Mouse (Mus musculus) urinary bladder, adult 18-20 months (tissue): ENCODE measurements around the gene Nme6.

Experiments used
- DNase-seq, 2 experiments: peaks; one replicate each; pipeline ENCODE4 v3.0.0; 2022; ENCODE audit warnings: low spot score in 2 of 2, mixed read lengths in 2 of 2

The Nme6 gene

DNA sequence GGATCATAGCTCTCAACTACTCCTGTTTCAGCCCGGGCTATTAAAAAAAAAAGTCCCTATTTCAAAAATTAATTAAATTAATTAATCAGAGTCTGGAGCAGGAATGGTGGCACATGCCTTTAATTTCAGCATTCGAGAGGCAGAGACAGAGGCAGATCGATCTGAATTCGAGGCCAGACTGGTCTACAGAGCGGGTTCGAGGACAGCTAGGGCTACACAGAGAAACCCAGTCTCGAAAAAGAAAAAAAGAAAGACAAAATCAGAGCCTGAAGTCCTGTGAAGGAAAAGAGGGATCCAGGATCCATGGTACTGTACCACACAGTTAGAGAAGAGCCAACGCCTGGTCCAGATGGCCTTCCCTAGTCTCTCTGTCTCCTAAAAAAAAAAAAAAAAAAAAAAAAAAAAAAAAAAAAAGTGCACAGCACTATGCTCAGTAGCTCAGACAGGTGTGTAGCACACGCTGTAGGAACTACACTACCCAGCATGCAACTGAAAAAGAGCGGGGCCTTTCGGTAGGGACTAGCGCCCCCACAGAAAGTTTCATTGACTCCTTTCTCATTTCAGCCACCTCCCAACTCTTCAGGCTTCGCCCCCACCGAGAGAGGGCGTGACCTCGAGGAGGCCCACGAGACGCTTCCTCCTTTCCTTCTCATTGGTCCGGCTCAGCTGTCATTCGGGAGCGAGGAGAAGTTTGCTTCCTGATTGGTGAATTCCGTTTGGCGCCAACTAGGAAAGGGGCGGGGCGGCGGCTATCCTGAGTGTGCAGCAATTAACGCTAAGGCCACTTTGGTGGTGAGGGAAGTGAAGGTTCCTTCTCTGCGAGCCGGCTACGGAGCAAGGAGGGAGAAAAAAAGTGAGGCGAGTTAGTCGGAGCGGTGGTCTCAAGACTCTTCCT is 42.5 kb downstream of the Nme6 start, which contains the start of gene Cdc25a:
Gene Cdc25a (plus strand): TSS at position 783 of the 895 bp plus-strand sequence.
- DNase-seq: peak; percentile 92 to 97

DNA sequence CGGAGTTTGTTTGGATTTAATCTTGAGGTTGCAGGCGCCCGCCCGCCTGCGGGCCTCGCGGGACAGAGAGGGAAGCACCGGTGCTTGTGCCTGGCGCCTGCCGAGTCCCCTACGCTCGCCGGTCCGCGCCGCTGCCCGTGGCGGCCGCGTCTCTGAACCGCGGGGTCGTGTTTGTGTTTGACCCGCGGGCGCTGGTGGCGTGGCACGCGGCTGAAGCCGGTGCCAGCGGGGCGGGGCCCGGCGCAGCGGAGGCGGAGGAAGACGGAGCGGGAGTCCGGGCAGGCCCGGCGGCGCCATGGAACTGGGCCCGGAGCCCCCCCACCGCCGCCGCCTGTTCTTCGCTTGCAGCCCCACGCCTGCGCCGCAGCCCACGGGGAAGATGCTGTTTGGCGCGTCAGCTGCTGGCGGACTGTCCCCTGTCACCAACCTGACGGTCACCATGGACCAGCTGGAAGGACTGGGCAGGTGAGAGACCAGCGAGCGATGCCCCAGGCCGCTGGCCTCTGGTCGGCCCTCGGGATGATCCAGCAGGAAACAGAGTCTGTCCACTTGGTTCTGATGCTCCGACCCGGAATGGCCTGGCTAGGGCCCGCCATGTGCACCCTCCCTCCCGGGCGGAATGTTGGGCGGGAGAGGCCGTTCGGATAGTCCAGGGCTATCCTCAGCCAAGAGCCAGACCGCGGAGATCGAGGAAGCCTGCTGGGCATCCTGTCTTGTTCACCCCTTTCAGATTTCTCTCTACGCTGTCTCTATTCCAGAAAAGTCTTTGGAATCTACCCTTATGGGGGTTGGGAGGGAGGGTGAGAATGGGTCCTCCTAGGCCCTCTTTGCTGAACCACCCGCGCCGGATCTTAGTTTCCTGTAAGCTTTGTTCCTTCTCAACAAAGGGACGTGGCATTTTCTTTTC is 43.4 kb downstream of the Nme6 start:
- DNase-seq: peak in 1 of 2 experiments; percentile 43

DNA sequence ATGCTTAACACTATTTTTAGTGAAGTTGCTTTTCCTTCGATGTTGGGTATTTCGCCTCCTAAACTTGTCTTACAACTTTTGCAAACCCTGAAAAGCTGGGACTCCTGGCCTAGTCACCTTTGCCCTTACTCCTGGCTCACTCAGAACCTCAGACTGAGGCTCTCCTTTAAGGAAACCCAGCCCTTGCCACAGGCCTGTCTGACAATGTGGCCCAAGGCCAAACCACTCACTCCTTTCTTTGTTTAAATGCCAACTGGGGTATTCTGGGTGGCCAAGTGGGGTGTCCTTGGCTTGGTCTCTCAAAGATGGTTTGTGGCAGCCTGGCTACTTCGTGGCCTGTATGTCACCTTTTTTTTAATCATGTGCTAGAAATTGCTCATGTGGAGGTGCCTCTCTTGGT is 44.2 kb downstream of the Nme6 start:
- DNase-seq: peak in 1 of 2 experiments; percentile 41

DNA sequence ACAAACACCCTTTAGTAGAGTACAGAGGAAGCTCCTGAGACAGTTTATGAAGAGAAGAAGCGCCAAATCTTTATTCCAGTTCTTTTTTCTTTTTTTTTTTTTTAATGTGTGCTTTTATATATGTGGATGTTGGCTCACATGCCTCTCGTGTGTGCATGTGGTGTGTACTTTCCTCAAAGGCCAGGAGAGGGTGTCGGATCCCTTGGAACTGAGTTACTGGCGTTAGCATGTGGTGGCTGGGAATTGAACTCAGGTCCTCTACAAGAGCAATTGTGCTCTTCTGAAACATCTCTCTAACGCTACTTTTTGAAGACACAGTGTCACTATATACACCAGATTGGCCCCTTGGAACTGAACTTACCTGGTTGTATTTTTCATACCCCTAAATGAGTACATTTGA is 45.1 kb downstream of the Nme6 start:
- DNase-seq: no peak

DNA sequence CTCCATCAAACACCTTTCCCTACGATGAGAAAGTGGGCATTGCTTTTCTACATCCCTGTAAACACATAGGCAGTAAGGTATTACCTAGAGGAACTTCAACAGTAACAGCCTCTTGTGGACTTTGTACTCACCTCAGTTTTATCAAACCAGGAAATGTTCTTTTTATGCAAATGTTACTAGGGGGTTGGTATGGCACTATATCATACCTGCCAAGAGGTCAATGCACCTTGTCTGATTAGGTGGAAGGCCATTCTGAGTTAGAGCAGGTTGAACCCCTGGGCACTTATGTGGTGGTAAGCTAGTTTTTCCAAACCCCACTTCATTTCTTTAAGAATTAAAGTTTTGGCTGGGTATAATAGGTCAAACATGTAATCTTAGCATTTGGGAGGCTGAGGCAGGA is 46.8 kb downstream of the Nme6 start:
- DNase-seq: no peak

DNA sequence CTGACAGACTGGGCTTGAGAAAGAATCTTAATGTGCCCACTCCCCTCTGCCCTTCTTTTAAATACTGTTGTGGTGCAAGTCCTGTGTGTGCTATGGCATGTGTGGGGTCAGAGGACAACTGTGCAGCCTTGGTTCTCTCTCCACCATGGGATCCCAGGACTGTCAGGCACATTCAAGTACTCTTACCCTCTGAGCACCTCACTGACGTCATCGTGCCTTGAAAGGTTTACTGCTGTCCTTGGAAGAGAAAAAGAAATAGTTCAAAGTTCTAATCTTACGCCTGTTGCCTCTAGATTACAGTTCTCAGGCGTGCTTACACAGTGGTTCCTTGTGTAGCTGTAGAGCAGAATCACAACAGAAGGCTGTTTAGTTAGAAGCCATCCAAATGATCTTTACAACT is 53.7 kb downstream of the Nme6 start:
- DNase-seq: no peak

DNA sequence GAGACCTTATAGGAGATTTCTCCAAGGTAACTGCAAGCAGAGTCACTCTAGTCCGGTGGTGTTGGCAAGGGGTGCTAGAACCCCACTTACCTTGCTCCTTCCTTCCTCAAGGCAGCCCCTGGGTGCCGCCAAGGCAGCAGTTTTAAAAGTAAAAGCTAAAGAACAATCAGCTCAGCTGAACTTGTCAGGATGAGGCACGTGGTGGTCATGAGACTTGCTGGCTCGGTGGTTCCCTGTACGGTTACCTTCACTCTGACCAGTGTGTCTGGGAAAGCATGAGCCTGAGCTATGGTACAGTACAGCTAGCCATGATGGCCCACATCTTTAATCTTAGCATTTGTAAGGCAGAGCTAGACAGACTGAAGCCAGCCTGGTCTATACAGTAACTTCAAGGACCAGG is 54.8 kb downstream of the Nme6 start:
- DNase-seq: no peak

DNA sequence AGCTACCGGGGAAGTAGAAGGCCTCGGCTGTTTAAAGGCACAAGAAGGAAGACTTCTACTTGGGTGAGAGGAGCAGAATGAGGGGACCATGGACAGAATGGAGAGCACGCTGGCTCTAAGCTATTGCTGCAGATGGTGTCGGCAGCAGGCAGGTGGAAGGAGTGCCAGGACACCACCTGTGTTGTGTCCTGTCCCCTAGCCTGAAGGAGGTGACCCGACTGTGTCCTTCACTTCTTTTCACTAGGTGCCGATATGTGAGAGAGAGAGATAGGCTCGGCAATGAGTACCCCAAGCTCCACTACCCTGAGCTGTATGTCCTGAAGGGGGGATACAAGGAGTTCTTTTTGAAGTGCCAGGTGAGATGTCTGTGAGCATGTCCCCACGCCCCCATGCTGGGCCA is 59.0 kb downstream of the Nme6 start:
- no peak for DNase-seq
